Mouse (Mus musculus): ENCODE measurements around the gene Evx2.

The Evx2 gene

GRCm38 (mm10) chr2:74703317-74703716, 44.0 kb upstream of the Evx2 start:
- Histone ChIP-seq H3K27me3 (ENCODE audit: insufficient read depth, low read length) (peaks cover 89% of the 10 kb centered on the region), H3K4me1 (replicated peaks; ENCODE audit: low read depth, low read length) (peaks cover 41% of the 10 kb centered on the region), H3K9me3 (ENCODE audit: low read length) (no peaks in the 10 kb centered on the region), H3K36me3 (ENCODE audit: insufficient read depth, low read length) (no peaks in the 10 kb centered on the region), H3K4me3 (replicated peaks; ENCODE audit: low read length) (no peak overlapping the region)
- TF ChIP-seq NANOG (IDR thresholded peaks at IDR 0.05; ENCODE audit: borderline replicate concordance, low read length) (no peak), CTCF (conservative IDR thresholded peaks at IDR 0.05; ENCODE audit: low read length) (no peak), POU5F1 (IDR thresholded peaks at IDR 0.05; ENCODE audit: borderline replicate concordance, low read length) (no peak)

GRCm38 (mm10) chr2:74702820-74703219, 43.5 kb upstream of the Evx2 start:
- Histone ChIP-seq H3K27me3 (ENCODE audit: insufficient read depth, low read length) (peaks cover 89% of the 10 kb centered on the region), H3K4me3 (replicated peaks; ENCODE audit: low read length) (no peak overlapping the region), H3K36me3 (ENCODE audit: insufficient read depth, low read length) (no peaks in the 10 kb centered on the region), H3K9me3 (ENCODE audit: low read length) (no peaks in the 10 kb centered on the region), H3K4me1 (replicated peaks; ENCODE audit: low read depth, low read length) (peaks cover 41% of the 10 kb centered on the region)
- TF ChIP-seq NANOG (IDR thresholded peaks at IDR 0.05; ENCODE audit: borderline replicate concordance, low read length) (no peak), CTCF (conservative IDR thresholded peaks at IDR 0.05; ENCODE audit: low read length) (no peak), POU5F1 (IDR thresholded peaks at IDR 0.05; ENCODE audit: borderline replicate concordance, low read length) (no peak)

- TF ChIP-seq CTCF (conservative IDR thresholded peaks at IDR 0.05; ENCODE audit: low read length) = peak; percentile 91
- TF ChIP-seq NANOG (IDR thresholded peaks at IDR 0.05; ENCODE audit: borderline replicate concordance, low read length) = no peak
- H3K4me1 ChIP-seq (replicated peaks; ENCODE audit: low read depth, low read length) = peaks cover 41% of the 10 kb centered on the region
- H3K27me3 ChIP-seq (ENCODE audit: insufficient read depth, low read length) = peaks cover 89% of the 10 kb centered on the region
- no peak overlapping the region for H3K4me3 ChIP-seq (replicated peaks; ENCODE audit: low read length)
- H3K9me3 ChIP-seq (ENCODE audit: low read length) = no peaks in the 10 kb centered on the region
- no peaks in the 10 kb centered on the region for H3K36me3 ChIP-seq (ENCODE audit: insufficient read depth, low read length)
These were observed 42.8 kb upstream of the Evx2 start for GRCm38 (mm10) chr2:74701949-74702819.

DNA sequence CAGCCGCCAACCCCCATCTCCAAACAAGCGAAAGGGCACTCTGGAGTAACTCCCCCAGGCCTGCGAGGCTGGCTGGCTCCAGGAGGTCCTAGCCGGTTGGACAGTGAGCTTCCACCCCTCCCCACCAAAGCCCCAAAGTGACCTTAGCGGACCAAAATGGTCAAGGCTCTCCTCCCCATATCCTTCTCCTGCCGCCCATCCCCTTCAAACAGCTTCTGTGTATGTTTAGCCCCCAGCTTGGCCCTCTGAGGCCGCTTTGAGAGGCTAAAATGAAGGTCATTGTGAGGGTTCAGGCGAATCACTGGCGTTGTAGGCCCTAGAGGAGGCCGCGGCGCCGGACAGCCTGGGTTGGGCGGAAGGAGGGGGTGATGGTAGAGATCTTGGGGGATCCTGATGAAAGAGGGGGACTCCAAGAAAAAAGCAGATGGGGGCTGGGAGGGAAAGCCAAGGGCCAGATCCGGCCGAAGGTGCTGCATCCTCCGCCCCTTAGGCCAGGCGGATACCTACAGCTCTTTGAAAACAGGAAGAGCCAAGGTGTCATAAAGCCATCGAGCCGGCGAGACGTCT, 41.3 kb upstream of the Evx2 start:
- Histone ChIP-seq H3K4me3 (replicated peaks; ENCODE audit: low read length) (peak overlapping the region; percentile 13; the same call in 1 of the 2 replicates), H3K27me3 (ENCODE audit: insufficient read depth, low read length) (peaks cover 90% of the 10 kb centered on the region), H3K4me1 (replicated peaks; ENCODE audit: low read depth, low read length) (peaks cover 40% of the 10 kb centered on the region), H3K36me3 (ENCODE audit: insufficient read depth, low read length) (no peaks in the 10 kb centered on the region), H3K9me3 (ENCODE audit: low read length) (no peaks in the 10 kb centered on the region)
- TF ChIP-seq CTCF (conservative IDR thresholded peaks at IDR 0.05; ENCODE audit: low read length) = no peak

DNA sequence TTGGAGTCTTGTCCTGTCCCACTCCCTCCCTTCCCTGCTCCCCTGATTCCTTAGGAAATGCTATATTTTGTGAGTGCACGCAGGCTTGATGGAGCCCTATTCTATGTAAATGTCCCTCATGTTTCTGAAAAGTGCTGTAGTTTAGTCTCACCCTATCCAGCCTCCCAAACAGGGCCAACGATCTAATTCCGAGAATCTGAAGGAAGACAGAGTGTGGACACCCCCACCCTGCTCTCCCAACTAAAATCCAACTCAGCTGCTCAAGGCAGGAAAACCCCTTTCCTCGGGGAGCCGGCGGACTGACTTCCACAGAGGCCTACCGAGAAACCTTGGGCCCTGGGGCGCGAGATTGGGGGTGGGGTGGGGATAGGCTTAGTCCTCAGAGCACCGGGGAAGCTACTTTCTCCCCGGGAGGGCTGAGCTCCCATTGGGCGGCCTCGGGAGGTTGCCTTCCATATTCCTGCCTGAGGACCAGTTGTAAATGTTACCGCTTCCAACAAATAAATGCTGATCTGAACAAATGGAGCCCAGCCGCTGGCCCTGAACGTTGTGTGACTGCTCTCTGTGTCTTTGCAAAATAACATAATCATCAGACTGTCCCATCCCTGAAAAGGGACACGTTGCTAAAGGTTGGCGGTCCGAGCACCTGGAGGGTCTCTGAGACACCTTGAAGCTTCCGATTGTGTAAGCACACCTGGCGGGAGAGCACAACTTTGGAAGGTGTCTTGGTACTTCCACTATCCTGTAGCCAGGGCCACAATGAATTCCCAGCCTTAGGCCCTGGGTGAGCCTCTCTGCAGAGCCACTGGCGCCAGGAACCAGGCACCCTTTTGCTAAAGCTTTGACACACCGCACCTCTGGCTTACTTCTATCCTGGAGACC, 40.5 kb upstream of the Evx2 start:
- Histone ChIP-seq H3K36me3 (ENCODE audit: insufficient read depth, low read length) (no peaks in the 10 kb centered on the region), H3K27me3 (ENCODE audit: insufficient read depth, low read length) (peaks cover 96% of the 10 kb centered on the region), H3K9me3 (ENCODE audit: low read length) (no peaks in the 10 kb centered on the region), H3K4me3 (replicated peaks; ENCODE audit: low read length) (no peak overlapping the region), H3K4me1 (replicated peaks; ENCODE audit: low read depth, low read length) (peaks cover 40% of the 10 kb centered on the region)
- TF ChIP-seq NANOG (IDR thresholded peaks at IDR 0.05; ENCODE audit: borderline replicate concordance, low read length) (no peak), CTCF (conservative IDR thresholded peaks at IDR 0.05; ENCODE audit: low read length) (no peak), POU5F1 (IDR thresholded peaks at IDR 0.05; ENCODE audit: borderline replicate concordance, low read length) (no peak)

DNA sequence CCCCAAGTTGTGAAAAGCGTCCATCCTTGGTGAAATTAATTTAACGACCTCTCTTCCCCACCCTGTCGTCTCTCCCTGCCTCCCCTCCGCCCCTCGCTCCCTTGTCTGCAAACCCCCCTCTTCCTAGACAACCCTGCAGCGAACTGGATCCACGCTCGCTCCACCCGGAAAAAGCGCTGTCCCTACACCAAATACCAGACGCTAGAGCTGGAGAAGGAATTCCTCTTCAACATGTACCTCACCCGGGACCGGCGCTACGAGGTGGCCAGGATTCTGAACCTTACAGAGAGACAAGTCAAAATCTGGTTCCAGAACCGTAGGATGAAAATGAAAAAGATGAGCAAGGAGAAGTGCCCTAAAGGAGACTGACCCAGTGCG, 39.7 kb upstream of the Evx2 start:
- Histone ChIP-seq H3K36me3 (ENCODE audit: insufficient read depth, low read length) (no peaks in the 10 kb centered on the region), H3K4me1 (replicated peaks; ENCODE audit: low read depth, low read length) (peaks cover 34% of the 10 kb centered on the region), H3K27me3 (ENCODE audit: insufficient read depth, low read length) (peaks cover 97% of the 10 kb centered on the region), H3K4me3 (replicated peaks; ENCODE audit: low read length) (peak overlapping the region; percentile 64; the same call in 1 of the 2 replicates), H3K9me3 (ENCODE audit: low read length) (no peaks in the 10 kb centered on the region)
- TF ChIP-seq CTCF (conservative IDR thresholded peaks at IDR 0.05; ENCODE audit: low read length) (no peak), NANOG (IDR thresholded peaks at IDR 0.05; ENCODE audit: borderline replicate concordance, low read length) (no peak), POU5F1 (IDR thresholded peaks at IDR 0.05; ENCODE audit: borderline replicate concordance, low read length) (no peak)

GRCm38 (mm10) chr2:74698201-74699052, 39.1 kb upstream of the Evx2 start:
- Histone ChIP-seq H3K36me3 (ENCODE audit: insufficient read depth, low read length) (no peaks in the 10 kb centered on the region), H3K9me3 (ENCODE audit: low read length) (no peaks in the 10 kb centered on the region), H3K4me3 (replicated peaks; ENCODE audit: low read length) (peak overlapping the region; percentile 64), H3K27me3 (ENCODE audit: insufficient read depth, low read length) (peaks cover 97% of the 10 kb centered on the region), H3K4me1 (replicated peaks; ENCODE audit: low read depth, low read length) (peaks cover 31% of the 10 kb centered on the region)
- TF ChIP-seq CTCF (conservative IDR thresholded peaks at IDR 0.05; ENCODE audit: low read length) (no peak), NANOG (IDR thresholded peaks at IDR 0.05; ENCODE audit: borderline replicate concordance, low read length) (no peak), POU5F1 (IDR thresholded peaks at IDR 0.05; ENCODE audit: borderline replicate concordance, low read length) (no peak)
